Mouse (Mus musculus) gastrocnemius, postnatal 10 days (tissue): ENCODE measurements around the gene Ybx2. TPM values are rescaled to one million over a fixed set of nuclear protein-coding genes. Genes with fewer than 3 reads are reported as not detected.
A peak's percentile ranks its signal among the peaks of the same experiment; 100 is the strongest.

Experiments used
- DNase-seq: peaks from one replicate; pipeline ENCODE4 v3.0.0; 2021; ENCODE audit warnings: mixed read lengths
- total RNA-seq, 2 experiments: library from RNA; stranded (reverse); gene quantifications; 2 replicates each; pipeline ENCODE4 v1.2.3; 2021

Ybx2 gene
- total RNA-seq, 2 experiments from 2014 or later: 2.7 to 4.1 TPM

DNA sequence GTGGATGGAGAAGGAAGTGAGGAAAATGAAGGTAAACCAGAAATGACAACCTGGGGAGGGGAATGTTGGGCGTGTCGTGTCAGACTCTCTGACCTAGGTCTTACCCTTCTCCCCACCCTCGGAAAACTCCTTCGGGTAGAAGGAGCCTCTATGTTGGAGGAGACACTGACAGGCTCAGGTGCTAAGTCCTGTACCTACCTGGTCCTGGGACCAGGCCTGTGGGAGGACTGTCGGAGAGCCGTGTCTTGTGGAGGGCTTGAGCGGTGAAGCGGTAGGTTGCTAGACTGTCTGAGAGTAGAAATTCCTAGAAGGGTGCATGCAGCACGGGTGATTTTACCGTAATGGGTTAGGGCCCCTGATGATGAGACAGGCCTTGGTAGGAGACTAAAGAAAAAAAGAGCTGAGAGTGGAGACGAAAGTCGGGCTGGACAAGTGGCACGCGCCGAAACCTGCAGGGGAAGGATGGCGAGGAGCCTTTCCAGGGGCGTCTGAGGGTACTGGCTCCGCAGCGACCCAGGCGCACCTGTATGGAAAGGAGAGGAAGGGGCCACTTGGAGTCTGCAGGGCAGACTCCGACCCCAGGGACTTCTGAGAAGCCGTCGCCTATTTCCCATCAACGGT, 29.2 kb downstream of the Ybx2 start, which contains the start of gene Cldn7:
Cldn7 (plus strand) TSS at position 130 of the 621 bp plus-strand sequence.
- no peak for DNase-seq

GRCm38 (mm10) chr11:69965271-69966005, 29.8 kb downstream of the Ybx2 start:
- DNase-seq: no peak

DNA sequence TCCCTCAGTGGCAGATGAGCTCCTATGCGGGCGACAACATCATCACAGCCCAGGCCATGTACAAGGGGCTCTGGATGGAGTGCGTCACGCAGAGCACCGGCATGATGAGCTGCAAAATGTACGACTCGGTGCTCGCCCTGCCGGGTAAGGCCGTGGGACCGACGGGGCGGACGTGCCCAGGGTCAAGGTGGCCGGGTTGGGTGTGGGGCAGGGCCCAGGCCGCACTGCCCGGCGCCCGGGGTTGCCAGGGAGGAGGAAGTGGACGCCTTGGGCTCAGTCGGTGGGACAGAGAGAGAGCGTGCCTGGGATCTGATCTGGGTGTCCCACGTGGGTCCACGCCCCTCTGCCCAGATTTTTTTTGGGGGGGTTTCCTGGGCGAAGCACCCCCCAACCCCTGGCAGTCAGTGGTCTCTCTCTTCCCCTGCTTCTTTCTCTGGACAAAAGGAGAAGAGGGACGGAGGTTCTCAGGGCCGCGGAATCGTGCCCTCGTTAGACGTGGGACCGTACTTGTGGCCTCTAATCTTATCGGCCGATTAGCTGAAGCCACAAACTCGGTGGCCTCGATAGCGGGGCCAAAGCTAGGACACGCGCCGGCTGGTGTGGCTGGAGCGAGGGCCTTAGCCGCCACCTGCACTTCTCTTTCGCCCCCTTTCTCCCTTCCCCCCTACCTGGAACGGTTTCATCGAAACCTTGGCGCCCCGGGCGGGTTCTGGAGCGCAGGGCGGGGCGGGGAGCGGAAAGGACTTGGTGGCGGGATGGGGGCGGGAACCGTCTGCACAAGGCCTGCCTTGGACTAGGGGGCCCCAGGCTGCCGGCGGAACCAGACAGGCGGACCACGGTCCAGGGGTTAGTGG, 30.6 kb downstream of the Ybx2 start:
- DNase-seq: peak; percentile 42

GRCm38 (mm10) chr11:69966860-69967517, 31.4 kb downstream of the Ybx2 start:
- DNase-seq: no peak

- no peak for DNase-seq
Measured at GRCm38 (mm10) chr11:69968793-69969192, 33.2 kb downstream of the Ybx2 start.

GRCm38 (mm10) chr11:69970222-69970621, 34.6 kb downstream of the Ybx2 start:
- no peak for DNase-seq

DNA sequence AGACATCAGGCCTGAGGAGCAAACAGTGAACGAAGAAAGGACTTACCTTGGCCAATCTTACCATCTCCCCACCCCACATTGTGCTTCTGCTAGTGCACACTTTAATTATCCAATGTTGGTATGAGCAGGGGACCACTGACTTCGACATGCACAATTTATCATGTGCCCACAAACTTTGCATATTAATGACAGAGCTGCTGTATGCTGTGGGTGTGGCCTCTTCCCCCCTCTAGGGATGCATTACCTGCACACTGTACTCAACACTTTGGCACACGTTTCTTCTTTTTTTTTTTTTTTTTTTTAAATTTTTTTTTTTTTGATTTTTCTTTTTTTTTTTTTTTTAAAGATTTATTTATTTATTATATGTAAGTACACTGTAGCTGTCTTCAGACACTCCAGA, 35.2 kb downstream of the Ybx2 start:
- no peak for DNase-seq

- no peak for DNase-seq
Measured at GRCm38 (mm10) chr11:69974907-69975306, 39.3 kb downstream of the Ybx2 start.

DNA sequence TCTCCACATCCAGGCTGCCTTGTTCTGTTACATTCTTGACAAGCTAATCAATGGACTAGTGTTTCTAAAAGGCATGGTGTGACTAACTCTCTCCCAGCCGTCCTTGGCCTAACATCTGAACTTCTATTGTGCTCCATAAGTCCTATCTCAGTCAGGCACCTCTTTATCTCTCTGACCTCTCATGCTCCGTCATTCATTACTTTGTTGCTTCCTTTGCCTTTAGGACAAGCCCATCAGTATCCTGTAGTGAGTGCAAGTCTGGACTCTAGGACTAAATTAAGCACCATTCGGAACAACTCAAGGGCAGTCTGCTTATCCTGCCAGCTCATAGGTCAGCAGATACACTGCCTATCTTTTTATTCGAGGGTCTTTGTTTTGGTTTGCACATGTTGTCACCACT, 40.7 kb downstream of the Ybx2 start:
- DNase-seq: no peak

GRCm38 (mm10) chr11:69979827-69980195, 44.2 kb downstream of the Ybx2 start:
- no peak for DNase-seq

DNA sequence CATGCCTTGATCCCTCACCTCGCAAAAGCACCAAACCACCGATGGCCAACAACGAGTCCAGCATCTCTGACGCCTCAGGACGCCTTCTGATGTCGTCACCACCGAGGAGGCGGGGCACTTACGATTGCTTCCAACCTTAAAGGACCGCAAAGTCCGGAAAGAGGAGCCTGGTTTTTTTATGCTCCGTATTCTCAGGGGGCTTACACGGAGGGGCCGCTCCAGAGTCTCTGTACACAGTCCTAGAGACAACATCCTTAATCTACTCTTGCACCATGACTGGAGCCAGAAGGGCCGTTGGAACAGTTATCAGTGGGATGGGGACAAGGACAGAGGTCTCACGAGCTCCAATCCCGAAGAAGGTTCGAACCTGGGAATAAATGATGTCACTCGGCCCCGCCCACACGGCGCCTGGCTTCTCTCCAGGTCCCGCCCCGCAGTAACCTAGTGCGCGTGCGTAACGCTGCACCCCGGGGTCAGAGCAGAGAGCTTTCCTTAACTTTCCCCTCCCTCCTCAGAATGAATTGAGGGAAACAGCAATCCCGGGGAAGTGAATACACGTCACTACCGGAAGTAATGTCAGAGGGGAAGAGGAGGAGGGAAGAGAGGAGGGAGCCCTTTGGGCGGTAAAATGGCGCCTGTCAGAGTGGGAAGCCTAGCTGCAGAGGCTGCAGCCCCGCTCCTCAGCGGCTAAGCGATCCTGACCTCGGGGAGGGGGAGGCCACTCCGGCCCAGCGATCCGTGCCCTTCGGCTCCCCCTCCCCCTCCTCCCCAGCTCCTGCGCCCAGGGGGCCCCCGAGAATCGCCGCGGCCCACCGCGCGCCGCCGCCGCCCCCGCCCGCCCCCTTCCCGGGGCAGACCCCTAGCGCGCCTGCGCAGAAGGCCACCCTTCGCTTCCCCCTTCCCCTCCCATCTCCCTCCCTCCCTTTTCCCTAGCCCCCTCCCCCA, 44.9 kb downstream of the Ybx2 start:
- peak; percentile 97 for DNase-seq

GRCm38 (mm10) chr11:69981141-69981762, 45.7 kb downstream of the Ybx2 start, which contains the start of gene Ctdnep1:
TSS of gene Ctdnep1 (plus strand) at chr11:69981156.
- DNase-seq: no peak

- no peak for DNase-seq
Measured at GRCm38 (mm10) chr11:69982225-69982624, 46.6 kb downstream of the Ybx2 start, which contains the start of gene Elp5. TSS of gene Elp5 (minus strand) at chr11:69982517.

- DNase-seq: peak; percentile 50
Measured at GRCm38 (mm10) chr11:69982877-69983276, 47.3 kb downstream of the Ybx2 start.

DNA sequence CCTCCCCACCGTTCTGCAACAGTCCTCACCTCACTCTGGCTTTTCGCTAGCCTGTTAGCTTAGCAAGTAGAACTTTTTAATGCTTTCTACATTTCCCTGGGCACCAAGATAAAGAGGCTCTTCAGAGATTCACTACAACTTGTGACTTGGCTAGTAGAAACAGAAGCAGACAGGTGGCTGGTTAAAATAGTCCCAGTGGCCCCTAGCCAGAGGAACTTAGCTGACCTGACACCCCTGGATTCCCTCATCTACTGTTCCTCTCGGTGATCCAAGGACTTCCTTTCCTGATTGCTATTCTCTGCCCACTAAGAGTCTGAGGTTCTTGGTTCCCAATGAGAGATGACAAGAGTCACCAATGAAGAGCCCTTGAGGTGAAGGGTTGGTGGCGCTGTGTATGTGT, 47.8 kb downstream of the Ybx2 start:
- no peak for DNase-seq

GRCm38 (mm10) chr11:69984431-69984830, 48.8 kb downstream of the Ybx2 start:
- DNase-seq: no peak

GRCm38 (mm10) chr11:69989949-69990348, 54.4 kb downstream of the Ybx2 start:
- no peak for DNase-seq
